Mouse (Mus musculus) small intestine, adult 2 months (tissue): Measurements from ENCODE around the gene Mybpc2. TPM values are rescaled to one million over a fixed set of nuclear protein-coding genes. Genes with fewer than 3 reads are reported as not detected.
A peak's percentile ranks its signal among the peaks of the same experiment; 100 is the strongest.

Experiments
- H3K27ac ChIP-seq: fragments of 200-500 bp; 2 replicates; pipeline ENCODE4 v1.5.1; 2012; ENCODE audit warnings: low read depth, low read length, control low read depth, inconsistent platforms; ENCODE audit not compliant: insufficient read depth
- H3K27me3 ChIP-seq: fragments of 200-500 bp; 2 replicates; pipeline ENCODE4 v1.6.1; 2012; ENCODE audit warnings: mild to moderate bottlenecking, moderate library complexity, low read length, inconsistent platforms; ENCODE audit not compliant: control insufficient read depth, insufficient read depth
- H3K36me3 ChIP-seq: fragments of 200-500 bp; 2 replicates; pipeline ENCODE4 v1.6.1; 2012; ENCODE audit warnings: mild to moderate bottlenecking, low read length, control low read depth, inconsistent platforms; ENCODE audit not compliant: control insufficient read depth, insufficient read depth
- H3K4me1 ChIP-seq: fragments of 200-500 bp; 2 replicates; pipeline ENCODE4 v1.6.1; 2012; ENCODE audit warnings: low read length, inconsistent platforms, mixed read lengths; ENCODE audit not compliant: control insufficient read depth, insufficient read depth, insufficient read length
- H3K4me3 ChIP-seq: fragments of 200-500 bp; 2 replicates; pipeline ENCODE4 v1.5.1; 2012; ENCODE audit warnings: low read depth, mild to moderate bottlenecking, control low read depth, inconsistent platforms, low read length, moderate library complexity
- CTCF ChIP-seq: fragments of 200-500 bp; IDR thresholded peaks from 2 replicates; pipeline ENCODE4 v1.5.1; 2012; ENCODE audit warnings: low read depth, mild to moderate bottlenecking, control low read depth, inconsistent platforms, low read length, moderate library complexity, mixed read lengths; ENCODE audit not compliant: insufficient replicate concordance, insufficient read length; ENCODE audit errors: extremely low read depth
- POLR2A ChIP-seq: fragments of 200-500 bp; IDR thresholded peaks from 2 replicates; pipeline ENCODE4 v1.6.1; 2012; ENCODE audit warnings: low read depth, mild to moderate bottlenecking, control low read depth, inconsistent platforms, low read length, moderate library complexity
- WGBS: fragments of 180-500 bp; shearing (Covaris S2); methylation state at CpG from one replicate; pipeline ENCODE4 v1.1.7; 2018; 5-methylcytosine and 5-hydroxymethylcytosine counted together
- polyA plus RNA-seq: library from polyadenylated mRNA; depleted of rRNA; stranded (reverse); fragments of >200 nt; gene quantifications from 2 replicates; pipeline ENCODE4 v1.2.3, GENCODE M21; 2012

The Mybpc2 gene
- polyA plus RNA-seq, 1 experiment: 0.13 TPM

DNA sequence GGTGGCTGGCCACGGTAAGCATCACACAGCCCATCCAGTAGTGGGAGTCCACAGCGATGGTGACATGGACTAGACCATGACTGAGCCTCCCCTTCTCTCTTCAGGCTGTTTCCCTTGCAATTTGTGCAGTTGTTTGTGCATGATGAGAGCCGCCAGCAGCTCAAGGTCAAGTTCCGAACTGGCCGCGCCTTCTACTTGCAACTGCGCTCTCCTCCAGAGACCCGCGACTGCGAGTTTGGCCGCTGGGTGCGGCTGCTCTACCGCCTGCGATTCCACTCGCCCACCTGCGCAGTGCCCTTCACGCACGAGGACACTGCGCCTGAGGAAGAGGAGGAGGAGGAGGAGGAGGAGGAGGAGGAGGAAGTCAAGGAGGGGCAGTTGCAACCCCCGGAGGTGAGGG is 24.4 kb downstream of the Mybpc2 start:
- Histone ChIP-seq H3K4me3 (no peak overlapping the region), H3K4me1 (peaks cover 2% of the 10 kb centered on the region; the same call in 1 of the 2 replicates), H3K27me3 (no peaks in the 10 kb centered on the region), H3K27ac (no peak overlapping the region), H3K36me3 (no peaks in the 10 kb centered on the region)
- 33% methylated on average over 20 of the region's 20 CpGs for WGBS
- no peak for TF ChIP-seq CTCF
- no peak for TF ChIP-seq POLR2A

DNA sequence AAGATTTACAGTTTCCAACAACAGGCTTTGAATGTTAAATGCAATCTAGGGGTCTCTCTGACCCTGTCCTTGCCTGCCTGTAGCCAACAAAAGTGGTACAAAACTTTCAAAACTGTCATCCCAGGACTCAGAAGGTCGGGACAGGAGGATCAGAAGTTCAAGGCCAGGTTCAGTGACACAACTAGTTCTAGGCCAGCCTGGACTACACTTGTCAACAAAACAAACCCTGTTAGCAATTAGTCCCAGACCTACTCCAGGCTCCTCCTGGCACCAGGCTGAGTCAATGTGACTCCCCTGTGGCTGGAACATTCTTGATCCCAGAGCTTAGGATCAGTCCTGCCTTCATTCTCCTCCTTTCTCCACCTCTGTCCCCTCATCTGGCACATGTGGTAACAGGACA is 25.5 kb downstream of the Mybpc2 start:
- no peak overlapping the region for H3K4me3 ChIP-seq
- H3K4me1 ChIP-seq: peaks cover 2% of the 10 kb centered on the region
- H3K36me3 ChIP-seq: no peaks in the 10 kb centered on the region
- H3K27ac ChIP-seq: no peak overlapping the region
- 47% methylated on average over 1 of the region's 1 CpGs for WGBS
- TF ChIP-seq POLR2A: no peak
- no peak for TF ChIP-seq CTCF
- no peaks in the 10 kb centered on the region for H3K27me3 ChIP-seq

DNA sequence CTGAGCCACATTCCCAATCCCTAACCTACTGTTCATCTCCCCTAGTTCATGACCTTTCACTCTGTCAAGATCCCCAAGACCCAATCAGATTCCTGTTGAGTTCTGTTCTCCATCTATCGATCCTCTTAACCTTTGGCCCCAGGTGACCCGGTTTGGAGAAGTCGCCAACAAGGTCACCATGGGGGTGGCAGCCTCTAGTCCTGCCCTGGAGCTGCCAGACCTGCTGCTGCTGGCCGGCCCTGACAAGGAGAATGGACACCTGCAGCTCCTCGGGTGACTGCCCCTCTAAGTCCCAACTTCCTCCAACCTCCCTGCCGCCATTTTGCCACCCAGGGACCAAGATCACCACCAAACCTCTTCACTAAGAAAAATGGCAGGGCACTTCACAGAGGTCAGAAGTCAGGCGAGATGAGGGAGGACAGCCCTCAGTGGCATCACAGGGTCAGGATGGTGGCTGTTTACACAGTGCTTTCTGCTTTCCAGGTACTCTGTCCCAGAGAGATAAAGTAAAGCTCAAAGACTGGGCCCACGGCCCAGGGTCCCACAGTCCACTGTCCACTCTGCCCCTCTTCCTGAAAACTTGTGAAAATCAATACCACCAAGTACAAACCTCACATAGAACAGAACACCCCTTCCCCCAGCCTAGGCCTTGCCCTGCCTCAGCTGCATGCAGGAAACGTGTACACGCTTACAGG is 26.9 kb downstream of the Mybpc2 start:
- H3K36me3 ChIP-seq: peaks cover 3% of the 10 kb centered on the region
- WGBS: 82% methylated on average over 10 of the region's 10 CpGs
- TF ChIP-seq POLR2A: no peak
- TF ChIP-seq CTCF: no peak
- H3K4me3 ChIP-seq: no peak overlapping the region
- H3K4me1 ChIP-seq: peaks cover 2% of the 10 kb centered on the region
- H3K27ac ChIP-seq: no peak overlapping the region
- H3K27me3 ChIP-seq: no peaks in the 10 kb centered on the region

DNA sequence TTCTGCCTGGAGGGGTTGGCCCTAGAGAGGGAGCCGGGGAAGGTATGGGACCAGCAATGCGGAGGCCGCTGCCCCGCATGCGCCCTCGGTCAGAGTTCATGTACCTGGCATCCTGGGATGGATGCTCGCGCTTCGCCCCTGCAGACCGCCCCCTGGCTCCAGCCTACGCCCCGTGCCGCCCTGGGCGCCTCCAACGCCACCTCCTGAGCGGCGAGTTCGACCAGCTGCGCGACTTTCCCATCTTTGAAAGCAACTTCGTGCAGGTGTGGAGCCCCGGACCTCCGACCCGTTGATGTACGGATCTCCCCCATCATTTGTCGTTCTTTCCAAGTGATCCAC is 27.7 kb downstream of the Mybpc2 start:
- H3K36me3 ChIP-seq: peaks cover 10% of the 10 kb centered on the region
- 1% methylated on average over 26 of the region's 26 CpGs for WGBS
- no peaks in the 10 kb centered on the region for H3K27me3 ChIP-seq
- H3K27ac ChIP-seq: peak overlapping the region; percentile 50; the same call in 1 of the 2 replicates
- H3K4me1 ChIP-seq: peaks cover 2% of the 10 kb centered on the region
- H3K4me3 ChIP-seq: peak overlapping the region; percentile 92
- TF ChIP-seq CTCF (no peak), POLR2A (no peak)

DNA sequence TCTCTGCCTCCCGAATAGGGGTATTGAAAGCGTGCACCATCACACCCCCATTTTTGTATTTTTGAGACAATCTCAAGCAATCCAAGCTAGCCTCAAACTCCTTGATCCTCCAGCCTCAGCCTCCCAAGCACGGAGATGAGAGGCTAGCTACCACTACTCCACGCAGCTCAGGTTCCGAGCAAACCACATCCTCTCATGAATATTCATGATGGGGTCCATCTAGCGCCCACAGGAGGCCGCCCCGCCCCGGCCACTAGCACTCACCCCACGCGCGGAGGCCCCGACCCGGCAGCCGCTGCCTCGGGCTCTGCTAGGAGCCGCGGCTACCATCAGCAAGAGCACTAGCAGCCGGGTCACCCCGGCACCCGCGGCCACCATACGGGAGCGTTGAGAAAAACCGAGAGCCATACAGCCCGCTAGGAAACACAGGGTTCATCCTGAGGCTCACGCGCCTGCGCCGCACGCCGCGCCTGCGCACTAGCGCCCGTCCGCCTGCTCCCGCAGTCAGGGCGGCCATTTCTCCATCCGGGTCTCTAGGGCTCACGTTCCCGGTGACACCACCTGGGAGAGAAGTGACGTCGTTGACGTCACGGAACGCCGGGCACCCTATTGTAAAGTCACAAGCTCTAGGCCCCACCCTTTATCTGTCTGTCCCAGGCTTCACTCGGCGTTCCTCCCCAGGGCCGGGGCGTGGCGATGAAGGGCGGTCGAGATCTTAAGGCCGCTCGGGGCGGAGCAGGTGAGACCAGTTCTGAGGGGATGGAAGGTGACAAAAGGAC is 28.3 kb downstream of the Mybpc2 start, which contains the start of the genes Emc10 and Fam71e1:
Gene Emc10, minus strand, starts transcription at position 538 of the 779 bp plus-strand sequence.
Gene Fam71e1, plus strand, starts transcription at position 590 of the 779 bp plus-strand sequence.
- peaks cover 11% of the 10 kb centered on the region for H3K36me3 ChIP-seq
- H3K4me1 ChIP-seq: peaks cover 2% of the 10 kb centered on the region
- H3K27me3 ChIP-seq: no peaks in the 10 kb centered on the region
- peak within 1 kb of the TSS; percentile 92 for H3K4me3 ChIP-seq
- WGBS: under 1% methylated on average over 58 of the region's 58 CpGs
- no peak; the same call in 1 of the 2 replicates for TF ChIP-seq POLR2A
- TF ChIP-seq CTCF: peak; percentile 15; the same call in 1 of the 2 replicates
- peak within 1 kb of the TSS; percentile 86 for H3K27ac ChIP-seq

GRCm38 (mm10) chr7:44495086-44495485 is 29.4 kb downstream of the Mybpc2 start:
- H3K4me3 ChIP-seq: no peak overlapping the region
- no peak for TF ChIP-seq CTCF
- TF ChIP-seq POLR2A: no peak
- H3K36me3 ChIP-seq: peaks cover 18% of the 10 kb centered on the region
- H3K4me1 ChIP-seq: peaks cover 2% of the 10 kb centered on the region
- no peak overlapping the region for H3K27ac ChIP-seq
- no peaks in the 10 kb centered on the region for H3K27me3 ChIP-seq
- WGBS: 79% methylated on average over 7 of the region's 7 CpGs

GRCm38 (mm10) chr7:44494681-44495080 is 29.8 kb downstream of the Mybpc2 start:
- TF ChIP-seq CTCF (no peak), POLR2A (no peak)
- 94% methylated on average over 12 of the region's 12 CpGs for WGBS

More at GRCm38 (mm10) chr7:44494681-44495080, 29.8 kb downstream of the Mybpc2 start:
- Histone ChIP-seq H3K4me1 (peaks cover 2% of the 10 kb centered on the region), H3K27me3 (no peaks in the 10 kb centered on the region), H3K4me3 (no peak overlapping the region), H3K36me3 (peaks cover 18% of the 10 kb centered on the region), H3K27ac (no peak overlapping the region)
